Mouse (Mus musculus): ENCODE data around the gene Ccp110. TPM values are rescaled to one million over a fixed set of nuclear protein-coding genes. Genes with fewer than 3 reads are reported as not detected.

Ccp110 gene
- total and polyA plus RNA-seq, 3 experiments = 10.6 to 16.3 (median 13.4) TPM

DNA sequence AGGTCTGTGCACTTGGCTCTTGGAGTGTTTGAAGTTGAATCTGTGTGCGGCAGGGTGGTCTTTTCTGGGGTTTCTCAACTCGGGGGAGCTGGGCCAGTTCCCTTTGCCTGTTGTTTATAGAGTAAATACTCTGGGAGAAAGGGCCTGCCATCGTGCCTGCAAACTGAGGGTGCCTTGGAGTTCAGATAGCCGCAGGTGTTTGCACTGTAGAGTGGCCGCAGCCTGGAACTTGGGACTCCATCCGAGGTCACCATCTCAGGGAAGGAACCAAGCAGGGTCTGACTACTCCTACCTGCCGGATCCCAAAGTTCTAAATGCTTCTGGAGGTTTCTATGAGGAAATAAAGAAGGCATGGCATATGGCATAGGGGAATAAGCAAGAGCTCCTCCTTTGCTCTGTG, 43.4 kb downstream of the Ccp110 start:
- no peak for DNase-seq (ENCODE audit: extremely low read depth)
- Histone ChIP-seq H3K27me3 (replicated peaks) (no peaks in the 10 kb centered on the region), H3K79me2 (replicated peaks; ENCODE audit: control insufficient read depth, extremely low read depth, insufficient read depth, poor library complexity, severe bottlenecking) (no peaks in the 10 kb centered on the region), H3K9ac (ENCODE audit: insufficient read depth, low read depth) (no peak overlapping the region), H3K4me3 (replicated peaks in 1 of 3; ENCODE audit: low read depth in 2 of 3, low read length in 2 of 3, poor library complexity in 1 of 3) (no peak overlapping the region), H3K27ac (ENCODE audit: insufficient read depth, low read depth) (no peak overlapping the region), H3K4me2 (ENCODE audit: insufficient read depth, low read depth, poor library complexity, severe bottlenecking) (no peak overlapping the region), H3K4me1 (ENCODE audit: control insufficient read depth in 1 of 2, insufficient read depth in 2 of 2) (0 out of 4 replicates have a peak, but pooled peaks cover 0 to 3% of the 10 kb centered on the region in 2 experiments), H3K36me3 (replicated peaks in 1 of 2; ENCODE audit: control insufficient read depth in 1 of 2, insufficient read depth in 1 of 2, low read length in 1 of 2) (peaks cover 30 to 90% of the 10 kb centered on the region in 2 experiments), H3K9me3 (replicated peaks; ENCODE audit: low read length) (no peaks in the 10 kb centered on the region)
- dilution Hi-C loops (cut with MboI; ENCODE audit: extremely low pct_ligation_motif_present, extremely low pct_unique_long_range_greater_than_20kb, low sequenced_read_pairs) (no loop called here), in situ Hi-C loops (cut with MboI; ENCODE audit: low pct_ligation_motif_present, low pct_unique_long_range_greater_than_20kb, low sequenced_read_pairs) (no loop called here)
- TF ChIP-seq RCOR1 (conservative IDR thresholded peaks at IDR 0.05; ENCODE audit: low read depth, low read length) = no peak
- no peak for TF ChIP-seq CHD2 (IDR thresholded peaks at IDR 0.05; ENCODE audit: low read length)
- no peak for TF ChIP-seq TBP (conservative IDR thresholded peaks at IDR 0.05; ENCODE audit: low read depth, low read length)

DNA sequence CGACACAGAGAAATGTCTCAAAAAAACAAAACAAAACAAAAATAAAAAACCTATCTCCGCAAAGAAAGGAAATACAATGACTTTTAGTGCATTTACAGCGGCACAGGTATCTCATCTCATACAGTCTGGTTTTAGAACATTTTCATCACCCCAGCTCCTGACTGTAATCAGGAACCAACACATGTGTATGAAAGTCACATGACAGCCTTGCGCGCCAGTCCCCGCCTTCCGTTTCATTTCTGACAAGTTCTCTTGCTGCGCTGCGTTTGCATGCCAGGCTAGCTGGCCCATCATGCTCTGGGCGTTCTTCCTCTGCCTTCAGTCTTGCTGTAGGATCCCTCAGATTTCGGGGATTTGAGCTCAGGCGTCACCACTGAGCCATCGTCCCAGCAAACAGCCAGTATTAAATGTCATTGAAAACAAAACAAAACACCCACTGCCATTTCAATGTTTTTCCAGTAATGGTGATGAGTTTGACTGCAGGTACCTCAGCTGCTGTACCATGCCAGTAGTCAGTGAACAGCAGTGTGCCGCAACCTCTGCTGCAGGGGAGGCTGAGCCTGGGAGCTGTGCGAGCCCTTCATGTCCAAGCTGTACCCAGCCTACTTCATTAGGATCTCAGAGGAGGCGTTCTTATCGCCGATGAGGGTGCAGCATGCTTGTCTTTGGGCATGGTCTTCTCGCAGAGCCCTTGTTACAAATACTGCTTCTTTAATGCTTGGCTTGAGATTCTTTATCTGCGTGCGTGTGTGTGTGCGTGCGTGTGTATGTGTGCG, 44.3 kb downstream of the Ccp110 start:
- dilution Hi-C loops (cut with MboI; ENCODE audit: extremely low pct_ligation_motif_present, extremely low pct_unique_long_range_greater_than_20kb, low sequenced_read_pairs) = no loop called here
- in situ Hi-C loops (cut with MboI; ENCODE audit: low pct_ligation_motif_present, low pct_unique_long_range_greater_than_20kb, low sequenced_read_pairs) = no loop called here
- H3K79me2 ChIP-seq (replicated peaks; ENCODE audit: control insufficient read depth, extremely low read depth, insufficient read depth, poor library complexity, severe bottlenecking) = no peaks in the 10 kb centered on the region
- no peaks in the 10 kb centered on the region for H3K9me3 ChIP-seq (replicated peaks; ENCODE audit: low read length)
- peaks cover 35 to 91% of the 10 kb centered on the region in 2 experiments for H3K36me3 ChIP-seq (replicated peaks in 1 of 2; ENCODE audit: control insufficient read depth in 1 of 2, insufficient read depth in 1 of 2, low read length in 1 of 2)
- H3K27me3 ChIP-seq (replicated peaks) = no peaks in the 10 kb centered on the region
- TF ChIP-seq ZKSCAN1 (IDR thresholded peaks at IDR 0.05; ENCODE audit: borderline replicate concordance, low read depth, low read length) (no peak), NELFE (IDR thresholded peaks at IDR 0.05; ENCODE audit: low read depth, low read length) (no peak)
- DNase-seq (ENCODE audit: extremely low read depth) = no peak
- no peak overlapping the region for H3K9ac ChIP-seq (ENCODE audit: insufficient read depth, low read depth)
- H3K4me1 ChIP-seq (ENCODE audit: control insufficient read depth in 1 of 2, insufficient read depth in 2 of 2) = 0 out of 4 replicates have a peak, but pooled peaks cover 0 to 3% of the 10 kb centered on the region in 2 experiments
- H3K4me2 ChIP-seq (ENCODE audit: insufficient read depth, low read depth, poor library complexity, severe bottlenecking) = no peak overlapping the region
- no peak overlapping the region for H3K27ac ChIP-seq (ENCODE audit: insufficient read depth, low read depth)
- no peak overlapping the region for H3K4me3 ChIP-seq (replicated peaks in 1 of 3; ENCODE audit: low read depth in 2 of 3, low read length in 2 of 3, poor library complexity in 1 of 3)

DNA sequence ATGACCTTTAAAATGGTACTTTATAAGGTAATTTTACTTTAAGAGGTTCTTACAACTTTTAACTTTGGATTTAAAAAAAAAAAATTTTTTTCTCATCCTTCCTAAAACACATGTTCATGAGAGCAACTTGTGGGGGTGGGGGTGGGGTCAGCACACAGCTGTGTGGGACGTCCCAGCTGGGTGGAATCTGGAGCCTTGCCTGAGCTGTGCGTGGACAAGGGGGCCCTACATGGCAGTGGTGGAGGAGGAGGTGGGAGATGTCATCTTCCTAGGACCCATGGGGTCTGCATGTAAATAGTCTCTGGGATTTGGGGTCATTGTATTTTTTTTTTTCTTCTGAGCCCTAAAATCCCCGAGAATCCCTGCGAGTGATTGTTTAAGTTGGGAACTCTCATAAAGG, 46.0 kb downstream of the Ccp110 start:
- Histone ChIP-seq H3K4me1 (ENCODE audit: control insufficient read depth in 1 of 2, insufficient read depth in 2 of 2) (no peaks in the 10 kb centered on the region), H3K4me3 (replicated peaks in 1 of 3; ENCODE audit: low read depth in 2 of 3, low read length in 2 of 3, poor library complexity in 1 of 3) (no peak overlapping the region), H3K9ac (ENCODE audit: insufficient read depth, low read depth) (no peak overlapping the region), H3K36me3 (replicated peaks in 1 of 2; ENCODE audit: control insufficient read depth in 1 of 2, insufficient read depth in 1 of 2, low read length in 1 of 2) (peaks cover 33 to 87% of the 10 kb centered on the region in 2 experiments), H3K79me2 (replicated peaks; ENCODE audit: control insufficient read depth, extremely low read depth, insufficient read depth, poor library complexity, severe bottlenecking) (no peaks in the 10 kb centered on the region), H3K9me3 (replicated peaks; ENCODE audit: low read length) (no peaks in the 10 kb centered on the region), H3K27ac (ENCODE audit: insufficient read depth, low read depth) (no peak overlapping the region), H3K4me2 (ENCODE audit: insufficient read depth, low read depth, poor library complexity, severe bottlenecking) (no peak overlapping the region), H3K27me3 (replicated peaks) (no peaks in the 10 kb centered on the region)
- dilution Hi-C loops (cut with MboI; ENCODE audit: extremely low pct_ligation_motif_present, extremely low pct_unique_long_range_greater_than_20kb, low sequenced_read_pairs) (no loop called here), in situ Hi-C loops (cut with MboI; ENCODE audit: low pct_ligation_motif_present, low pct_unique_long_range_greater_than_20kb, low sequenced_read_pairs) (no loop called here)
- TF ChIP-seq CHD1 (IDR thresholded peaks at IDR 0.05; ENCODE audit: low read depth, low read length) = no peak
- no peak for TF ChIP-seq KAT2A (IDR thresholded peaks at IDR 0.05; ENCODE audit: insufficient replicate concordance, low read length)
- no peak for TF ChIP-seq MXI1 (IDR thresholded peaks at IDR 0.05; ENCODE audit: low read depth, low read length)
- no peak for TF ChIP-seq GABPA (IDR thresholded peaks at IDR 0.05; ENCODE audit: insufficient replicate concordance, low read depth, low read length)
- no peak for TF ChIP-seq TCF12 (IDR thresholded peaks at IDR 0.05; ENCODE audit: low read depth, low read length)
- TF ChIP-seq PAX5 (IDR thresholded peaks at IDR 0.05; ENCODE audit: low read length) = no peak
- no peak for TF ChIP-seq IRF4 (IDR thresholded peaks at IDR 0.05; ENCODE audit: low read depth, low read length)
- no peak for TF ChIP-seq NELFE (IDR thresholded peaks at IDR 0.05; ENCODE audit: low read depth, low read length)
- TF ChIP-seq RAD21 (IDR thresholded peaks at IDR 0.05; ENCODE audit: low read depth, low read length) = no peak
- no peak for TF ChIP-seq JUND (conservative IDR thresholded peaks at IDR 0.05; ENCODE audit: low read depth, low read length)
- no peak for TF ChIP-seq E2F4 (IDR thresholded peaks at IDR 0.05; ENCODE audit: insufficient replicate concordance, low read depth, low read length)
- no peak for TF ChIP-seq MAZ (IDR thresholded peaks at IDR 0.05; ENCODE audit: low read depth, low read length)
- TF ChIP-seq ZNF384 (IDR thresholded peaks at IDR 0.05; ENCODE audit: low read depth, low read length) = no peak
- TF ChIP-seq HCFC1 (IDR thresholded peaks at IDR 0.05; ENCODE audit: low read depth, low read length) = no peak
- no peak for TF ChIP-seq CHD2 (IDR thresholded peaks at IDR 0.05; ENCODE audit: low read length)
- DNase-seq (ENCODE audit: extremely low read depth) = no peak

Data from CH12.LX (cell line).